In the genomic region with DNA sequence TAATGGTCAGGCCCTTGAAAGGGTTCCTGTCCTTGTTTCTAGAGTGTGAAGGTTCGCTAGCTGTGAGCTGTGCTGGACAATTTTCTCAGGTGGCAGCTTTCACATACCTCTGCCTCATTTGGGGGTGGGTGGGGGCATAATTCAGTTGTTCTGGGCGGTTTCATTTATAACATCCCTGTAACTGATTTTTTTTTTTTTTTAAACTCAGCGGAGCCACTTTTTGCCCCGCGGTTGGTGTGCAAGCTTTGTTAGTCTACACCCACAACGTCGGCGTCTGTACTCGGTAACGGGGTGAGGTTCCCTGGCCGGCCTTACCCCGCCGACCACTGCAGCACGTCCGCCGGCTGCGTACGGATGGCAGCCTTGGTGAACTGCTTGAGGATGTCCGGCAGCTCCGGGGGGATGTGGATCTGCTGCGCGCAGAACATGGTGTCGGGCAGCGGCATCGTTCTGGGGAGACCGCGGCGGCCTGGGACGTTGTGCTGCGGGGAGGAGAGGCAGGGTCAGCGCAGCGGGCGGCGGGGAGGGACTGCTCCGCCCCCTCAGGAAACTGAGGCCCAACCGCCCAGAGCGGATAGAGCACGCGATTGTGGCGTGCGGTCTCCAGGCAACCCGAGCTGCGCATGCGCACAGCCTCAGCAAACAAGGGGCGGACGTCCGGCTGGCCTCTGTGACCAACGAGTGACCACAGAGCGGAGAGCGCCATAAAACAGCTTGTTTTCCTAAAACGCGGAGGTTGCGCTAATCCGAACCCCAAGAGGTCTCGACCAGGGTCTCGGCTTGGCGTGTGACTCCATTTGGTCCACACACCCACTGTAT, we compare ENCODE assay signal across 7 mouse cellular contexts. TPM values are rescaled to one million over a fixed set of nuclear protein-coding genes. Genes with fewer than 3 reads are reported as not detected.
DNase-seq lines count a peak whose midpoint lies in the region; ATAC-seq and TF ChIP-seq lines count a peak whose summit lies in the region.

A gene (minus strand): TSS at position 640 of the 819 bp plus-strand sequence.

- H3K9ac ChIP-seq in embryonic facial prominence, embryonic 11.5 days (replicated peaks; ENCODE audit: low read length), result peak within 1 kb of the TSS; percentile 73
- H3K9ac ChIP-seq in limb, embryonic 12.5 days (replicated peaks), result peak within 1 kb of the TSS; percentile 70
- peak within 1 kb of the TSS; percentile 70 for H3K9ac ChIP-seq in midbrain, embryonic 15.5 days

- peak within 1 kb of the TSS; percentile 66; the same call in 1 of the 2 replicates for H3K27ac ChIP-seq in embryonic facial prominence, embryonic 11.5 days (replicated peaks; ENCODE audit: low read depth, low read length)
- peak within 1 kb of the TSS; percentile 63 for H3K27ac ChIP-seq in kidney, adult 2 months (ENCODE audit: insufficient read depth, low read depth, low read length)
- H3K27ac ChIP-seq in limb, embryonic 12.5 days, result peak within 1 kb of the TSS; percentile 91
- peak within 1 kb of the TSS; percentile 86 for H3K27ac ChIP-seq in midbrain, embryonic 15.5 days
- H3K27ac ChIP-seq in spleen, adult 2 months (ENCODE audit: insufficient read depth, low read length), result peak within 1 kb of the TSS; percentile 61; the same call in 1 of the 2 replicates

- WGBS in embryonic facial prominence, embryonic 11.5 days, result under 1% methylated on average over 57 of the region's 57 CpGs
- WGBS in kidney, adult 2 months, result under 1% methylated on average over 57 of the region's 57 CpGs
- WGBS in limb, embryonic 12.5 days, result under 1% methylated on average over 57 of the region's 57 CpGs
- WGBS in midbrain, embryonic 15.5 days, result under 1% methylated on average over 57 of the region's 57 CpGs
- WGBS in spleen, adult 2 months, result 1% methylated on average over 57 of the region's 57 CpGs

- 0 out of 2 replicates have a peak, but pooled peaks have one; percentile 1 for TF ChIP-seq CTCF in kidney, adult 2 months (conservative IDR thresholded peaks at IDR 0.05; ENCODE audit: insufficient read depth, insufficient read length, low read depth, low read length)
- TF ChIP-seq CTCF in spleen, adult 2 months (IDR thresholded peaks at IDR 0.05; ENCODE audit: extremely low read depth, insufficient read depth, insufficient read length, insufficient replicate concordance), result no peak

- H3K4me1 ChIP-seq in embryonic facial prominence, embryonic 11.5 days (ENCODE audit: control insufficient read depth, insufficient read depth, low read length), result no peaks in the 10 kb centered on the region
- peaks cover 3% of the 10 kb centered on the region; the same call in 1 of the 2 replicates for H3K4me1 ChIP-seq in kidney, adult 2 months (ENCODE audit: control insufficient read depth, insufficient read depth, low read length)
- H3K4me1 ChIP-seq in limb, embryonic 12.5 days (replicated peaks), result peaks cover 25% of the 10 kb centered on the region; the same call in 1 of the 2 replicates
- H3K4me1 ChIP-seq in midbrain, embryonic 15.5 days, result peaks cover 6% of the 10 kb centered on the region
- peaks cover 5% of the 10 kb centered on the region; the same call in 1 of the 2 replicates for H3K4me1 ChIP-seq in spleen, adult 2 months (ENCODE audit: control insufficient read depth, insufficient read depth, insufficient read length)

- ATAC-seq in embryonic facial prominence, embryonic 11.5 days (replicated peaks; ENCODE audit: insufficient number of reproducible peaks, low FRiP score, low TSS enrichment, low read depth), result peak; percentile 92
- peak; percentile 95 for ATAC-seq in limb, embryonic 12.5 days (ENCODE audit: insufficient number of reproducible peaks, insufficient read depth, low FRiP score, low TSS enrichment, low read depth)
- ATAC-seq in midbrain, embryonic 15.5 days (replicated peaks), result peak; percentile 94

- H3K9me3 ChIP-seq in embryonic facial prominence, embryonic 11.5 days (replicated peaks; ENCODE audit: control insufficient read depth, low read length), result no peaks in the 10 kb centered on the region
- no peaks in the 10 kb centered on the region for H3K9me3 ChIP-seq in limb, embryonic 12.5 days
- H3K9me3 ChIP-seq in midbrain, embryonic 15.5 days, result no peaks in the 10 kb centered on the region

- peak within 1 kb of the TSS; percentile 45 for H3K4me3 ChIP-seq in embryonic facial prominence, embryonic 11.5 days (ENCODE audit: low read depth, low read length)
- H3K4me3 ChIP-seq in kidney, adult 2 months (ENCODE audit: insufficient read depth, low read depth, low read length), result peak within 1 kb of the TSS; percentile 70
- peak within 1 kb of the TSS; percentile 61 for H3K4me3 ChIP-seq in limb, embryonic 12.5 days (replicated peaks)
- H3K4me3 ChIP-seq in midbrain, embryonic 15.5 days, result peak within 1 kb of the TSS; percentile 70
- H3K4me3 ChIP-seq in spleen, adult 2 months (ENCODE audit: extremely low read depth, insufficient read depth, insufficient read length), result peak within 1 kb of the TSS; percentile 65

- H3K27me3 ChIP-seq in embryonic facial prominence, embryonic 11.5 days (ENCODE audit: control insufficient read depth, insufficient read depth, low read length), result no peaks in the 10 kb centered on the region
- H3K27me3 ChIP-seq in kidney, adult 2 months (replicated peaks; ENCODE audit: control insufficient read depth, insufficient read depth, low read length), result no peaks in the 10 kb centered on the region
- H3K27me3 ChIP-seq in limb, embryonic 12.5 days, result no peaks in the 10 kb centered on the region; the same call in 1 of the 2 replicates
- H3K27me3 ChIP-seq in midbrain, embryonic 15.5 days (replicated peaks), result no peaks in the 10 kb centered on the region
- no peaks in the 10 kb centered on the region for H3K27me3 ChIP-seq in spleen, adult 2 months (ENCODE audit: control insufficient read depth, insufficient read depth, low read length)

- H3K36me3 ChIP-seq in embryonic facial prominence, embryonic 11.5 days (replicated peaks; ENCODE audit: control insufficient read depth, insufficient read depth, low read depth, low read length), result no peaks in the 10 kb centered on the region; the same call in 1 of the 2 replicates
- H3K36me3 ChIP-seq in kidney, adult 2 months (ENCODE audit: control insufficient read depth, insufficient read depth, low read length), result no peaks in the 10 kb centered on the region
- H3K36me3 ChIP-seq in limb, embryonic 12.5 days, result peaks cover 18% of the 10 kb centered on the region
- H3K36me3 ChIP-seq in midbrain, embryonic 15.5 days (replicated peaks), result 0 out of 2 replicates have a peak, but pooled peaks cover 2% of the 10 kb centered on the region
- peaks cover 4% of the 10 kb centered on the region; the same call in 1 of the 2 replicates for H3K36me3 ChIP-seq in spleen, adult 2 months (ENCODE audit: control insufficient read depth, insufficient read depth, low read length)

- H3K4me2 ChIP-seq in embryonic facial prominence, embryonic 11.5 days (ENCODE audit: low read depth, low read length), result peak within 1 kb of the TSS; percentile 65
- peak within 1 kb of the TSS; percentile 65 for H3K4me2 ChIP-seq in limb, embryonic 12.5 days
- H3K4me2 ChIP-seq in midbrain, embryonic 15.5 days, result peak within 1 kb of the TSS; percentile 72

- TF ChIP-seq POLR2A in kidney, adult 2 months (IDR thresholded peaks at IDR 0.05; ENCODE audit: low read depth, low read length), result peak; percentile 48
- no peak for TF ChIP-seq POLR2A in spleen, adult 2 months (IDR thresholded peaks at IDR 0.05; ENCODE audit: low read depth, low read length)

- DNase-seq in adrenal gland, postnatal 14 days, result peak; percentile 96
- peak; percentile 94 for DNase-seq in embryonic facial prominence, embryonic 11.5 days (ENCODE audit: low spot score)
- DNase-seq in heart, adult 18-20 months, result peak; percentile 96 to 97
- DNase-seq in kidney, adult 2 months, result peak; percentile 97
- peak in 1 of 2 experiments; percentile 71 for DNase-seq in spleen, adult 2 months (ENCODE audit: low read depth in 1 of 2, low spot score in 2 of 2)

RNA-seq across cellular contexts. Expression of the gene that starts here (rescaled TPM):
- 1.1 and 2.3 TPM in 2 replicates for total RNA-seq in adrenal gland, postnatal 14 days (2021)
- 2.7 and 3.2 TPM in 2 replicates for polyA plus RNA-seq in embryonic facial prominence, embryonic 11.5 days (2014; fragmentation: Nextera tagmentation; extraction: Ambion mirVana)
- not detected for total RNA-seq in heart, adult 18-20 months (2021)
- polyA plus RNA-seq in kidney, adult 2 months (2012; rRNA removed), result 5.6 and 6.9 TPM in 2 replicates
- polyA plus RNA-seq in limb, embryonic 12.5 days (2016; fragmentation: Nextera tagmentation; extraction: Ambion mirVana), result 2.3 and 3.6 TPM in 2 replicates
- 1.6 and 1.9 TPM in 2 replicates for polyA plus RNA-seq in midbrain, embryonic 15.5 days (2015; fragmentation: Nextera tagmentation; extraction: Ambion mirVana)
- polyA plus RNA-seq in spleen, adult 2 months (2012; rRNA removed), result 0.49 and 0.50 TPM in 2 replicates

Comparison
In these comparisons a context has a peak if more than half of its experiments do, and no peak if none do; other contexts are left out.
1. Peak in DNase-seq in heart, adult 18-20 months; RNA of the gene not detected or under 1 TPM.